Mouse (Mus musculus): Measurements from ENCODE around the gene Prdm15. TPM values are rescaled to one million over a fixed set of nuclear protein-coding genes. Genes with fewer than 3 reads are reported as not detected.
A peak's percentile ranks its signal among the peaks of the same experiment; 100 is the strongest.

Prdm15 gene
- polyA plus RNA-seq, 1 experiment from 2014 or later = 3.2 TPM

DNA sequence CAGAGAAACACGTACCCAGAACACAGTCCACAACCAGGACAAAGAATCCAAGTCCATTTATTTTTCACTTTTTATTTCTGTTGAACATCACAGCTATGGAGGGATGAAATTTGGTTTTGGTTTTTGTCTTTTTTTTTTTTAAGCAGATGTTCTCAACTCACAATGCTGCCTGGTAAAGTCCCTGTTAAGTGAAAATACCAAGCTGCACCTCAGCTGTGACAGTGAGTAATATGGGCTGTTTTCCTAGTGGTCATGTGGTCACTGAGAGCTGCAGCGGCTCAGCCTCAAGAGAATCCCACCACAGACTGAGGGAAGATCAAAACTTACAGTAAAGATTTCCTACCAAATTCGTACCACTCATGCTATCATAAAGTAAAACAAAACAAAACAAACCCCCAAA lies 19.5 kb downstream of the Prdm15 start:
- no peak overlapping the region for H3K27ac ChIP-seq (ENCODE audit: low read length)
- no peaks in the 10 kb centered on the region for H3K27me3 ChIP-seq (ENCODE audit: control insufficient read depth, insufficient read depth, low read depth, low read length)
- no peak for ATAC-seq (ENCODE audit: low read depth)
- no peaks in the 10 kb centered on the region for H3K4me1 ChIP-seq (ENCODE audit: control insufficient read depth, low read depth, low read length)
- WGBS (ENCODE audit: insufficient replicate concordance) = 63% methylated on average over 3 of the region's 3 CpGs
- no peak overlapping the region for H3K4me2 ChIP-seq (ENCODE audit: low read depth, low read length)
- no peak overlapping the region for H3K4me3 ChIP-seq (ENCODE audit: low read depth, low read length)
- H3K36me3 ChIP-seq (ENCODE audit: control insufficient read depth, insufficient read depth) = peaks cover 11% of the 10 kb centered on the region
- H3K9me3 ChIP-seq (replicated peaks; ENCODE audit: control insufficient read depth, low read length) = no peaks in the 10 kb centered on the region
- H3K9ac ChIP-seq (ENCODE audit: low read depth, low read length) = no peak overlapping the region

DNA sequence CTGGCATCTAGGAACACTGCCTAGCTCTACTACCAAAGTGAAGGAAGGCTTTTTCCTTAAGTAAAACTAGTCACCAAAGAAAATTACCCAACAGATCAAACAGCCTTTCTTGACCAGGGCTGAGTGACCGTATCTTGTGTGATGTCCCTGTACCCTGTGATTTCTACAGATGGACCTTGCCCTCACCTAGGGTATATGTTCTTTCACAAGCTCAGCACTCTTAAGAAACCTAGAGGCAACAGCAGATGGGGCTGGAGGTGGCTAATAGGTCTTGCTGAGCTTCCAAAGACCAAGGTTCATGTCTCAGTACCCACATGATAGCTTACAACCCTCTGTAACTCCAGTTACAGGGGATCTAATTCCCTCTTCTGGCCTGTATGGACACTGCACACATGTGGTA lies 23.4 kb downstream of the Prdm15 start:
- Histone ChIP-seq H3K4me1 (ENCODE audit: control insufficient read depth, low read depth, low read length) (no peaks in the 10 kb centered on the region; the same call in 1 of the 2 replicates), H3K9ac (ENCODE audit: low read depth, low read length) (no peak overlapping the region), H3K36me3 (ENCODE audit: control insufficient read depth, insufficient read depth) (peaks cover 11% of the 10 kb centered on the region), H3K9me3 (replicated peaks; ENCODE audit: control insufficient read depth, low read length) (no peaks in the 10 kb centered on the region), H3K27ac (ENCODE audit: low read length) (no peak overlapping the region), H3K4me2 (ENCODE audit: low read depth, low read length) (no peak overlapping the region), H3K4me3 (ENCODE audit: low read depth, low read length) (no peak overlapping the region), H3K27me3 (ENCODE audit: control insufficient read depth, insufficient read depth, low read depth, low read length) (no peaks in the 10 kb centered on the region)
- 71% methylated on average over 1 of the region's 1 CpGs for WGBS (ENCODE audit: insufficient replicate concordance)
- ATAC-seq (ENCODE audit: low read depth) = no peak

DNA sequence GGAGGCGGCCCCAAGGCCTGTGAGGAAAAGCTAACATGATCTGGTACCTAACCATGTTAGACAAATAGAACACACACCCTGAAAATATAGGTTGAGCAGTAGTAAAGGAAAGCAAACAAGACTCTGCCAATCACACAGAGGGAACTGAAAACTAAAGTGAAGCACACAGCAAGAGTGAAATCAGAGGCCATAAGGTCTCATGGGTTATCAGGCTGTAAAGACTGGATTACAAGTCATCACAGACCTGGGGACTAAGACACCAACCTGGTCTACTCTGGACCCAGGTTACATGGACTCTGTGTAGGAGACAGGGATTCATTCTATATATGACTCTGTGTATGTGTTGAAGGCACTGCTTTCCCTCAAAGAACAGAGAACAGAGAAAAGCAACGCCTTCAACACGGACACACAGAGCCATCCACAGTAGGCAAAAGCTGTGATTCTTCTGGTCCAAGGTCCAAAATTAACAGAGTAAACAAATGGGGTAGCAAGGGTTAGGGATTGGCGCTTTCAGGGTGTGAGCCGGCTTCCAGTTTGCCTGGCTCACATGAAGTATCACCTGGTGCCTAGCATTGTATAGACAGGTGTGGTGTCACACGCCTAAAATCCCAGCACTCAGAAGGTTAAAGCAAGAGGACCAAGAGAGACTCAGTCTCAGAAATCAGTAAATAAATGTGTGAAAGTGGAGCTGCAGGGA lies 28.2 kb downstream of the Prdm15 start:
- Histone ChIP-seq H3K4me3 (ENCODE audit: low read depth, low read length) (no peak overlapping the region), H3K27me3 (ENCODE audit: control insufficient read depth, insufficient read depth, low read depth, low read length) (no peaks in the 10 kb centered on the region), H3K4me2 (ENCODE audit: low read depth, low read length) (no peak overlapping the region), H3K9ac (ENCODE audit: low read depth, low read length) (no peak overlapping the region), H3K27ac (ENCODE audit: low read length) (no peak overlapping the region), H3K4me1 (ENCODE audit: control insufficient read depth, low read depth, low read length) (peaks cover 3% of the 10 kb centered on the region; the same call in 1 of the 2 replicates), H3K9me3 (replicated peaks; ENCODE audit: control insufficient read depth, low read length) (no peaks in the 10 kb centered on the region), H3K36me3 (ENCODE audit: control insufficient read depth, insufficient read depth) (peaks cover 2% of the 10 kb centered on the region; the same call in 1 of the 2 replicates)
- peak; percentile 43 for ATAC-seq (ENCODE audit: low read depth)
- 68% methylated on average over 6 of the region's 6 CpGs for WGBS (ENCODE audit: insufficient replicate concordance)

DNA sequence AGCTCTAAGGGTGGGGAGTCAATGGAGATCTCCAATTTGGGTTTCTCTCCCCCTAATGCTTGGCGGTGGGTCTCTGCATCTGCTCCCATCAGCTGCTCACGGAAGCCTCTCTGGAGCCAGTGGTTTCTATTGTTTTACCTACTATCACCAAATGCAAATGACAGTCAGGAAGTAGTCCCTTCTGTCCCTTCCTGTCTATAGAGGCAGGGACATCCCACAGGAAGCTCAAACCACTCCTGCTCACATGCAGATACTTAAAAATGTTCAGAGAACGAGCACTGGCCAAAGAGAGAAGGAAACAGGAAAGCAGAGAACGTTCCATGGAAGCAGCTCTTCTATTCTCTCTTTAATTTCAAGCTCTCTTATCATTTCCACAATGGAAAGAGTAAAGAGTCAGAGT lies 32.1 kb downstream of the Prdm15 start:
- H3K9ac ChIP-seq (ENCODE audit: low read depth, low read length) = no peak overlapping the region
- no peak for ATAC-seq (ENCODE audit: low read depth)
- H3K4me2 ChIP-seq (ENCODE audit: low read depth, low read length) = no peak overlapping the region
- peaks cover 6% of the 10 kb centered on the region; the same call in 1 of the 2 replicates for H3K4me1 ChIP-seq (ENCODE audit: control insufficient read depth, low read depth, low read length)
- H3K27ac ChIP-seq (ENCODE audit: low read length) = no peak overlapping the region
- H3K36me3 ChIP-seq (ENCODE audit: control insufficient read depth, insufficient read depth) = peaks cover 7% of the 10 kb centered on the region; the same call in 1 of the 2 replicates
- no peaks in the 10 kb centered on the region for H3K9me3 ChIP-seq (replicated peaks; ENCODE audit: control insufficient read depth, low read length)
- H3K4me3 ChIP-seq (ENCODE audit: low read depth, low read length) = no peak overlapping the region
- H3K27me3 ChIP-seq (ENCODE audit: control insufficient read depth, insufficient read depth, low read depth, low read length) = no peaks in the 10 kb centered on the region
- WGBS (ENCODE audit: insufficient replicate concordance) = 27% methylated on average over 4 of the region's 4 CpGs

DNA sequence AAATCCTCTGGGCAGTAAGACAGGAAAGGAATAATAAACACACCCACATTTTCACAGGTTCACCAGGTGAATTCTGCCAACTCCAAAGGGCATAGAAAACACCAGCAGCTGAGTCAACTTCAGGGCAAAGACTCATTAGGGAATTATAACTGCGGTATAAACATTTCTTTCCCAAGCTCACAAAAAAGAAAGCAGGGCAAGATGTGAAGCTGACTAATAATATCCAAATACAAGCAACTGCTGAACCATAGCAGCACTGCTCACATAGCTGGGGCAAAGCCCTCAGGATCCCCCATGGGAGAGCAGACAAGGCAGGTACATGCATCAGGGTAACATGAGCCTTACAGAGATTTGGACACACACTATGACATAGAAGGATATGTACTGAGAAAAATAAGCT lies 34.2 kb downstream of the Prdm15 start:
- H3K27ac ChIP-seq (ENCODE audit: low read length) = no peak overlapping the region
- ATAC-seq (ENCODE audit: low read depth) = no peak
- no peak overlapping the region for H3K4me3 ChIP-seq (ENCODE audit: low read depth, low read length)
- no peaks in the 10 kb centered on the region for H3K9me3 ChIP-seq (replicated peaks; ENCODE audit: control insufficient read depth, low read length)
- peaks cover 4% of the 10 kb centered on the region; the same call in 1 of the 2 replicates for H3K4me1 ChIP-seq (ENCODE audit: control insufficient read depth, low read depth, low read length)
- no peaks in the 10 kb centered on the region for H3K27me3 ChIP-seq (ENCODE audit: control insufficient read depth, insufficient read depth, low read depth, low read length)
- H3K9ac ChIP-seq (ENCODE audit: low read depth, low read length) = no peak overlapping the region
- no peak overlapping the region for H3K4me2 ChIP-seq (ENCODE audit: low read depth, low read length)
- peaks cover 7% of the 10 kb centered on the region; the same call in 1 of the 2 replicates for H3K36me3 ChIP-seq (ENCODE audit: control insufficient read depth, insufficient read depth)
- WGBS (ENCODE audit: insufficient replicate concordance) = 80% methylated on average over 1 of the region's 1 CpGs

DNA sequence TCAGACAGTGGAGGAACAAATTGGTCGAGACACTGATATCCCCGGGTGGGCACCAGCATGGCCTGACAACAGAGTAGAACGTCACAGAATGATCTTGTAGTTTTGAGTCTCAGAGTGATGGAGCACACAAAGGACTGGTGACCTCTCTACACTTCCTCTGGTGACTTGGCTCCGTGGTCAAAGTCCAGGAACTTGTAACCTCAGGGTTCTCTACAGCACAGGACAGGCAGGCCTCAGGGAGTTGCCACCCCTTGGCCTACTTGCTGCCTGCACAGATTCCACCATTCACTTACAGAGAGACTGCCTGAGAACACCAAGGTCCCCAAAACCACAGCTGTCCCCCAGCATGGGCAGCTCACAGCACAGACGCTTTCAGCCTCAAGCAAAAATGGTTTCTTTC lies 36.4 kb downstream of the Prdm15 start:
- Histone ChIP-seq H3K9ac (ENCODE audit: low read depth, low read length) (no peak overlapping the region), H3K27me3 (ENCODE audit: control insufficient read depth, insufficient read depth, low read depth, low read length) (no peaks in the 10 kb centered on the region), H3K27ac (ENCODE audit: low read length) (no peak overlapping the region), H3K4me1 (ENCODE audit: control insufficient read depth, low read depth, low read length) (peaks cover 4% of the 10 kb centered on the region; the same call in 1 of the 2 replicates), H3K9me3 (replicated peaks; ENCODE audit: control insufficient read depth, low read length) (no peaks in the 10 kb centered on the region), H3K36me3 (ENCODE audit: control insufficient read depth, insufficient read depth) (peaks cover 5% of the 10 kb centered on the region; the same call in 1 of the 2 replicates), H3K4me2 (ENCODE audit: low read depth, low read length) (no peak overlapping the region), H3K4me3 (ENCODE audit: low read depth, low read length) (no peak overlapping the region)
- WGBS (ENCODE audit: insufficient replicate concordance) = 60% methylated on average over 5 of the region's 5 CpGs
- ATAC-seq (ENCODE audit: low read depth) = no peak

DNA sequence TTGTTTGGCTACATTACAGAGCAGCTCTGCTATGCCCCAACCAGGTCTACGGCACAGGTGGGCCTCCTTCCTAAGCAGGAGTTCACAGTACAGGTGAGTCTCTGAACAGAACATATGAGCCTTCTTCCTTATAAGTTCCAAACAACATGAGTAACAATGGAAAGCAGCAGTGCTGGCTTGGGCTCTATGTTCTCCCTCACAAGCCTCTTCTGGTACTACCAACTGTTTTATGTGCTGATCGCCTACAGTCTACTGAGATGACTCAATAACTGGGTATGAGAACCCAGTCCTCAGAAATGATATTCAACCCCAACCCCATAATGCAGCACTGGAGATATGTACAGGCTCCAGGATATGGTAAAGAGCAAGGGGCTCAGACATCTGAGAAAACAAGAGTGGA lies 37.6 kb downstream of the Prdm15 start:
- ATAC-seq (ENCODE audit: low read depth) = no peak
- Histone ChIP-seq H3K27me3 (ENCODE audit: control insufficient read depth, insufficient read depth, low read depth, low read length) (no peaks in the 10 kb centered on the region), H3K27ac (ENCODE audit: low read length) (no peak overlapping the region), H3K36me3 (ENCODE audit: control insufficient read depth, insufficient read depth) (peaks cover 8% of the 10 kb centered on the region), H3K4me3 (ENCODE audit: low read depth, low read length) (no peak overlapping the region), H3K9me3 (replicated peaks; ENCODE audit: control insufficient read depth, low read length) (no peaks in the 10 kb centered on the region), H3K4me1 (ENCODE audit: control insufficient read depth, low read depth, low read length) (peaks cover 4% of the 10 kb centered on the region; the same call in 1 of the 2 replicates), H3K4me2 (ENCODE audit: low read depth, low read length) (no peak overlapping the region), H3K9ac (ENCODE audit: low read depth, low read length) (no peak overlapping the region)
- WGBS (ENCODE audit: insufficient replicate concordance) = 76% methylated on average over 2 of the region's 2 CpGs

DNA sequence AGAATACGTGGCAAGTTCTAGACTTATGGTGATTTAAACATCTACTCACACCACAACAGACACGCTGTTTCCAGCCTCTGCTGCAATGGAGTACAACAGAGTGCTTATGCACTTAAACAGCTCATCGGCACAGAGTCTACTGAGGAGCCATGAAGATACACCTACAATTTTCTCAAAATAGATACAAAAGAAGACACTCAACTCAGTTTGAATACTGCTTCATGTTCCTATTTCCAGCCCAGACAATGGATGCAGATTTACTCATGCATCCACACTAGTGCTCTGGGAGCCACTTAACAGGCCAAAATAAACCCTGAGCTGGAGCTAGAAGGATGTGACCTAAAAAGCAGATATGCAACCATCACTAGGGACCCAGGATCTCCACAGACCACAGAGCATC lies 42.8 kb downstream of the Prdm15 start:
- no peaks in the 10 kb centered on the region for H3K27me3 ChIP-seq (ENCODE audit: control insufficient read depth, insufficient read depth, low read depth, low read length)
- no peak overlapping the region for H3K4me3 ChIP-seq (ENCODE audit: low read depth, low read length)
- H3K9ac ChIP-seq (ENCODE audit: low read depth, low read length) = no peak overlapping the region
- H3K4me1 ChIP-seq (ENCODE audit: control insufficient read depth, low read depth, low read length) = no peaks in the 10 kb centered on the region
- H3K36me3 ChIP-seq (ENCODE audit: control insufficient read depth, insufficient read depth) = peaks cover 16% of the 10 kb centered on the region
- no peak overlapping the region for H3K4me2 ChIP-seq (ENCODE audit: low read depth, low read length)
- H3K27ac ChIP-seq (ENCODE audit: low read length) = no peak overlapping the region
- no peaks in the 10 kb centered on the region for H3K9me3 ChIP-seq (replicated peaks; ENCODE audit: control insufficient read depth, low read length)
- no peak for ATAC-seq (ENCODE audit: low read depth)
- WGBS (ENCODE audit: insufficient replicate concordance) = 85% methylated on average over 3 of the region's 3 CpGs

DNA sequence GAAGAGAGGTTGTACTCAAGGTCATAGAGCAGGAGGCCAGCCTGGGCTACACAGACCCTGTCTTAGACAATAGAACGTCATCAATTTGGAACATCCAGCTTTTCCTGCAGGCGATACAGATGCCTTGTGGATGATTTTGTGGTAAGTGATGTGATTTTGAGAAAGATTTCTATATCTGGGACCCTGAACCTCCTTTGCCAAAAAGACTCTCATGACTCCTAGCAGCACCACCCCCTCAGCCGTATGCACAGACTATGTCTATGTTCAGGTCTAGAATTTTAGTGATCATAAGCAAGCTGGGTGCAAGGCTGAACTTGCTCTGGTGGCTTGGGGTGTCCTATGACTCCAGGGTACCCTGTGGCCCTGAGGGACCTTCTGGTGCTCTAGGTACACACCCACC lies 46.0 kb downstream of the Prdm15 start:
- Histone ChIP-seq H3K9me3 (replicated peaks; ENCODE audit: control insufficient read depth, low read length) (no peaks in the 10 kb centered on the region), H3K4me2 (ENCODE audit: low read depth, low read length) (no peak overlapping the region), H3K9ac (ENCODE audit: low read depth, low read length) (no peak overlapping the region), H3K27ac (ENCODE audit: low read length) (no peak overlapping the region), H3K36me3 (ENCODE audit: control insufficient read depth, insufficient read depth) (peaks cover 19% of the 10 kb centered on the region), H3K27me3 (ENCODE audit: control insufficient read depth, insufficient read depth, low read depth, low read length) (no peaks in the 10 kb centered on the region), H3K4me1 (ENCODE audit: control insufficient read depth, low read depth, low read length) (no peaks in the 10 kb centered on the region), H3K4me3 (ENCODE audit: low read depth, low read length) (no peak overlapping the region)
- no peak for ATAC-seq (ENCODE audit: low read depth)
- WGBS (ENCODE audit: insufficient replicate concordance) = 80% methylated on average over 3 of the region's 3 CpGs

All from liver, embryonic 16.5 days (tissue).